Mouse (Mus musculus) E14TG2a.4 (cell line): ENCODE data around the gene Eme1.

Experiments used
- CTCF ChIP-seq: conservative IDR thresholded peaks from 2 replicates; pipeline ENCODE4 v1.5.1; 2014; ENCODE audit warnings: low read length
- POU5F1 ChIP-seq: IDR thresholded peaks from 2 replicates; pipeline ENCODE4 v1.6.1; 2014; ENCODE audit warnings: low read length, borderline replicate concordance

DNA sequence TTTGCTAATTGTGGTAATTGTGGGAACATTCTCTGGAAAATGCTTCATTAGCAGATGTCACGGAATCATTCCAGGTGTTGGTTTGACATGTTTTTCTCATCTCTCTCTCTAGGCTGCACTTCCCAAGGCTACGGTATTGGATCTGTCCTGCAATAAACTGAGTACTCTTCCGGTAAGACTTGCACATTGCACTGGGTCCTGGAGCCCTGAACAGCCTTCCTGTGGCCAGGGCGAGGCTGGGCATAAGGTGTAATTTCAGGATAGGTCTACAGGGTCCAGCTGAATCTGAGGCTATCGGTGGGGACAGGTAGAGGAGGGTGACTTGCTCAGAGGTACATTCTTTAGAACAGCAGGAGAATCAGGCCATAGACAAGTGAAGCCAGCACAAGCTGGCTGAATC is 21.8 kb downstream of the Eme1 start:
- TF ChIP-seq CTCF (no peak), POU5F1 (no peak)
